Mouse (Mus musculus) lung, postnatal 0 days (tissue): Measurements from ENCODE around the gene Vmn1r31. TPM values are rescaled to one million over a fixed set of nuclear protein-coding genes. Genes with fewer than 3 reads are reported as not detected.

Source experiments
- ATAC-seq: fragments of 200-750 bp; cut with Nextera tagmentation; 2 replicates; pipeline ENCODE4 v1.8.0; 2017; ENCODE audit warnings: moderate library complexity
- DNase-seq: peaks from one replicate; pipeline ENCODE4 v3.0.0-alpha.2; 2016; ENCODE audit warnings: low spot score
- H3K27ac ChIP-seq: fragments of 300-500 bp; sonication (generic); 2 replicates; pipeline ENCODE4 v1.5.1; 2014; ENCODE audit warnings: antibody characterized with exemption, mild to moderate bottlenecking, low read length, mixed read lengths
- H3K27me3 ChIP-seq: fragments of 300-500 bp; sonication (generic); replicated peaks from 2 replicates; pipeline ENCODE4 v1.6.1; 2014; ENCODE audit warnings: low read length, mixed read lengths; ENCODE audit not compliant: insufficient read depth
- H3K36me3 ChIP-seq: fragments of 300-500 bp; sonication (generic); 2 replicates; pipeline ENCODE4 v1.6.1; 2014; ENCODE audit warnings: low read length, mixed read lengths; ENCODE audit not compliant: insufficient read depth
- H3K4me1 ChIP-seq: fragments of 300-500 bp; sonication (generic); 2 replicates; pipeline ENCODE4 v1.6.1; 2014; ENCODE audit warnings: antibody characterized with exemption, low read depth, low read length, mixed read lengths; ENCODE audit not compliant: insufficient read depth
- H3K4me2 ChIP-seq: fragments of 300-500 bp; sonication (generic); replicated peaks from 2 replicates; pipeline ENCODE4 v1.6.1; 2014; ENCODE audit warnings: low read depth, mild to moderate bottlenecking, low read length, moderate library complexity, mixed read lengths
- H3K4me3 ChIP-seq: fragments of 300-500 bp; sonication (generic); 2 replicates; pipeline ENCODE4 v1.5.1; 2014; ENCODE audit warnings: low read depth, low read length
- H3K9ac ChIP-seq: fragments of 300-500 bp; sonication (generic); replicated peaks from 2 replicates; pipeline ENCODE4 v1.6.1; 2014; ENCODE audit warnings: low read depth, mild to moderate bottlenecking
- H3K9me3 ChIP-seq: fragments of 300-500 bp; sonication (generic); 2 replicates; pipeline ENCODE4 v1.6.1; 2016; ENCODE audit warnings: low read length, mixed read lengths
- CTCF ChIP-seq: IDR thresholded peaks from 2 replicates; pipeline ENCODE4 v1.5.1; 2016; ENCODE audit warnings: antibody characterized with exemption, mild to moderate bottlenecking
- EP300 ChIP-seq: IDR thresholded peaks from 2 replicates; pipeline ENCODE4 v1.6.1; 2016; ENCODE audit warnings: antibody characterized with exemption, mild to moderate bottlenecking, control low read depth
- WGBS: fragments of 180-500 bp; shearing (Covaris S2); extraction: QIAGEN DNeasy Blood & Tissue Kit; methylation state at CpG from one replicate; pipeline ENCODE4 v1.1.7; 2014; 5-methylcytosine and 5-hydroxymethylcytosine counted together
- polyA plus RNA-seq: library from polyadenylated mRNA; unstranded; fragments of >200 nt; fragmentation: Nextera tagmentation; extraction: Ambion mirVana; gene quantifications from 2 replicates; pipeline ENCODE4 v1.2.1, GENCODE M21; 2015

Gene Vmn1r31
- polyA plus RNA-seq = not detected in 2 replicates

GRCm38 (mm10) chr6:58475230-58475629 lies at the start of gene Vmn1r31:
Gene Vmn1r31, minus strand, starts transcription at chr6:58475330.
- H3K4me3 ChIP-seq = no peak within 1 kb of the TSS
- H3K36me3 ChIP-seq = no peaks in the 10 kb centered on the region
- WGBS = 79% methylated on average over 1 of the region's 1 CpGs
- no peak within 1 kb of the TSS for H3K4me2 ChIP-seq
- no peak within 1 kb of the TSS for H3K27ac ChIP-seq
- no peaks in the 10 kb centered on the region for H3K9me3 ChIP-seq
- DNase-seq (no peak), ATAC-seq (no peak)
- H3K9ac ChIP-seq = no peak within 1 kb of the TSS
- H3K27me3 ChIP-seq = no peaks in the 10 kb centered on the region
- no peak for TF ChIP-seq CTCF
- TF ChIP-seq EP300 = no peak
- no peaks in the 10 kb centered on the region for H3K4me1 ChIP-seq

DNA sequence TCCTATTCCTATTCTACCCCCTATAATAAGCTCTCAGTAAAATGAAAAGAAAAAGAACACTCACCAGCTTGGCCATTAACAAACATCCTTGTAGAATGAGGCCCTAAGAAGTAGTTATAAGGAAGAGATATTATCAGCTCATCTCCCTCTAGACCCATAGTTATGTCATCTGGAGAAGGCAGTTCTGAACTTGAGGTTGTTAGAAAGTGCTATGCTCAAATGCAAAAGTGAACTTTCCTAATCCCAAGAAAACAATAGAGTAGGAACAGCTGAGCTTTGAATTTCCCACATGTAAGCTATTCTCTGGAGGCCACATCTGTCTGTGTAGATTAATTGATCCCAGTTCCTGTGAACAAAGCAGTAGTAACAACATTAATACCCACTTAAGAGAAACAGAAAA lies 31.8 kb downstream of the Vmn1r31 start, which contains the start of gene Vmn1r30:
Gene Vmn1r30 (minus strand): TSS at position 101 of the 400 bp plus-strand sequence.
- no peak for TF ChIP-seq EP300
- no peak for TF ChIP-seq CTCF
- no peaks in the 10 kb centered on the region for H3K4me1 ChIP-seq
- H3K27me3 ChIP-seq = no peaks in the 10 kb centered on the region
- H3K4me2 ChIP-seq = no peak within 1 kb of the TSS
- ATAC-seq = no peak
- H3K4me3 ChIP-seq = no peak within 1 kb of the TSS
- H3K36me3 ChIP-seq = no peaks in the 10 kb centered on the region
- H3K27ac ChIP-seq = no peak within 1 kb of the TSS
- DNase-seq = no peak
- no peaks in the 10 kb centered on the region for H3K9me3 ChIP-seq
- H3K9ac ChIP-seq = no peak within 1 kb of the TSS

Other genes with a start within 250 kb of the Vmn1r31 start
- gene Vmn1r28, start 213.3 kb downstream of the Vmn1r31 start, polyA plus RNA-seq = not detected in 2 replicates
- not detected in 2 replicates for gene Vmn1r29, start 173.8 kb downstream of the Vmn1r31 start, polyA plus RNA-seq
- not detected in 2 replicates for gene Vmn1r30, start 31.9 kb downstream of the Vmn1r31 start, polyA plus RNA-seq
- 38.4 and 43.5 TPM in 2 replicates for gene Abcg2, start 109.2 kb upstream of the Vmn1r31 start, polyA plus RNA-seq